Mouse (Mus musculus) heart, postnatal 0 days (tissue): ENCODE measurements around the gene Rbfox2. TPM values are rescaled to one million over a fixed set of nuclear protein-coding genes. Genes with fewer than 3 reads are reported as not detected.

Source experiments
- ATAC-seq: fragments of 200-750 bp; cut with Nextera tagmentation; 2 replicates; pipeline ENCODE4 v1.8.0; 2017; ENCODE audit warnings: low read depth, moderate number of reproducible peaks, moderate library complexity; ENCODE audit not compliant: insufficient read depth
- DNase-seq: peaks from one replicate; pipeline ENCODE4 v3.0.0-alpha.2; 2016; ENCODE audit warnings: low spot score
- H3K27ac ChIP-seq: fragments of 300-500 bp; sonication (generic); 2 replicates; pipeline ENCODE4 v1.5.1; 2014; ENCODE audit warnings: low read depth, mild to moderate bottlenecking
- H3K27me3 ChIP-seq: fragments of 300-500 bp; sonication (generic); 2 replicates; pipeline ENCODE4 v1.6.1; 2014; ENCODE audit warnings: low read length, mixed read lengths; ENCODE audit not compliant: control insufficient read depth, insufficient read depth
- H3K36me3 ChIP-seq: fragments of 300-500 bp; sonication (generic); replicated peaks from 2 replicates; pipeline ENCODE4 v1.6.1; 2014; ENCODE audit warnings: low read length, mixed read lengths; ENCODE audit not compliant: control insufficient read depth, insufficient read depth
- H3K4me1 ChIP-seq: fragments of 300-500 bp; sonication (generic); 2 replicates; pipeline ENCODE4 v1.6.1; 2014; ENCODE audit warnings: antibody characterized with exemption; ENCODE audit not compliant: control insufficient read depth, insufficient read depth
- H3K4me2 ChIP-seq: fragments of 300-500 bp; sonication (generic); 2 replicates; pipeline ENCODE4 v1.6.1; 2014; ENCODE audit warnings: low read depth, mild to moderate bottlenecking, low read length, moderate library complexity
- H3K4me3 ChIP-seq: fragments of 300-500 bp; sonication (generic); 2 replicates; pipeline ENCODE4 v1.5.1; 2014; ENCODE audit warnings: low read depth, low read length
- H3K9ac ChIP-seq: fragments of 300-500 bp; sonication (generic); replicated peaks from 2 replicates; pipeline ENCODE4 v1.6.1; 2014; ENCODE audit warnings: low read depth, low read length, mixed read lengths
- H3K9me3 ChIP-seq: fragments of 300-500 bp; sonication (generic); replicated peaks from 2 replicates; pipeline ENCODE4 v1.6.1; 2016; ENCODE audit warnings: low read length; ENCODE audit not compliant: control insufficient read depth
- CTCF ChIP-seq: IDR thresholded peaks from 2 replicates; pipeline ENCODE4 v1.5.1; 2016; ENCODE audit warnings: antibody characterized with exemption, control low read depth, low read depth
- EP300 ChIP-seq: IDR thresholded peaks from 2 replicates; pipeline ENCODE4 v1.6.1; 2016; ENCODE audit warnings: antibody characterized with exemption, low read depth
- WGBS: fragments of 180-500 bp; shearing (Covaris S2); extraction: QIAGEN DNeasy Blood & Tissue Kit; methylation state at CpG from one replicate; pipeline ENCODE4 v1.1.7; 2014; 5-methylcytosine and 5-hydroxymethylcytosine counted together
- polyA plus RNA-seq: library from polyadenylated mRNA; unstranded; fragments of >200 nt; fragmentation: Nextera tagmentation; extraction: Ambion mirVana; gene quantifications from 2 replicates; pipeline ENCODE4 v1.2.1, GENCODE M21; 2015
- total RNA-seq: library from RNA; depleted of rRNA; stranded (reverse); fragments of >200 nt; gene quantifications from 2 replicates; pipeline ENCODE4 v1.2.3, GENCODE M21; 2014; ENCODE audit warnings: low replicate concordance

Rbfox2 gene
- total and polyA plus RNA-seq, 2 experiments from 2014 or later, result 49.1 to 143 TPM

- 21% methylated on average over 8 of the region's 8 CpGs for WGBS
- TF ChIP-seq CTCF (no peak), EP300 (no peak)
- H3K4me1 ChIP-seq, result peaks cover 38% of the 10 kb centered on the region
- no peaks in the 10 kb centered on the region for H3K36me3 ChIP-seq
- H3K9me3 ChIP-seq, result no peaks in the 10 kb centered on the region
- H3K9ac ChIP-seq, result peak overlapping the region; percentile 80; the same call in 1 of the 2 replicates
- peak overlapping the region; percentile 63 for H3K4me3 ChIP-seq
- DNase-seq, result peak; percentile 26
- H3K27ac ChIP-seq, result peak overlapping the region; percentile 91
- peak overlapping the region; percentile 90 for H3K4me2 ChIP-seq
- H3K27me3 ChIP-seq, result no peaks in the 10 kb centered on the region
- no peak for ATAC-seq
Measured at GRCm38 (mm10) chr15:77151178-77151577, 155.6 kb downstream of the Rbfox2 start.

- TF ChIP-seq CTCF (no peak), EP300 (no peak)
- Histone ChIP-seq H3K36me3 (no peaks in the 10 kb centered on the region), H3K9me3 (no peaks in the 10 kb centered on the region), H3K9ac (peak overlapping the region; percentile 55), H3K4me3 (peak overlapping the region; percentile 63), H3K27ac (peak overlapping the region; percentile 91), H3K4me2 (peak overlapping the region; percentile 90), H3K4me1 (peaks cover 44% of the 10 kb centered on the region), H3K27me3 (no peaks in the 10 kb centered on the region)
- DNase-seq (peak; percentile 67), ATAC-seq (no peak)
- WGBS, result 16% methylated on average over 3 of the region's 3 CpGs
Measured at GRCm38 (mm10) chr15:77150424-77150841, 156.4 kb downstream of the Rbfox2 start.

DNA sequence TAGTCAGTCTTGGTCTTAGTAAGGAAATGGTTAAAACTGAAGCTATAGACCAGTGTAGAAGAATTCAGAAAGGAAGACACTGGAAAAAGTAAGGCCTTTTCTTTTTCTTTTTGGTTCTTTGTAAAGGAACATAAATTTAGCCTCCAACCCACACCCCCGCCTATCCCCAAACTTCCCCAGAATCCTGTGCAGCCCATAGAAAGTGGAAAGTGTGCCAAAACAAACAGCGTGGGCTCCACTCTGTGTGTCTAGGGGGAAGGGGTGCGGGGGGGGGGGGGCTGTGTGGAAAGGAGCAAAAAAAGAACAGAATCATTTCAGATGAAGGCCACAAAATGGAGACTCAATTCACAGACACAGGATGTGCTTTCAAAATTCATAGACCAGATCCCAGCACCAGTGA, 156.8 kb downstream of the Rbfox2 start:
- Histone ChIP-seq H3K27me3 (no peaks in the 10 kb centered on the region), H3K4me3 (peak overlapping the region; percentile 63), H3K9me3 (no peaks in the 10 kb centered on the region), H3K36me3 (no peaks in the 10 kb centered on the region), H3K4me2 (peak overlapping the region; percentile 90), H3K4me1 (peaks cover 44% of the 10 kb centered on the region), H3K27ac (peak overlapping the region; percentile 91), H3K9ac (peak overlapping the region; percentile 55; the same call in 1 of the 2 replicates)
- no peak for TF ChIP-seq CTCF
- no peak for TF ChIP-seq EP300
- 17% methylated on average over 3 of the region's 3 CpGs for WGBS
- DNase-seq, result peak; percentile 13
- ATAC-seq, result no peak

- Histone ChIP-seq H3K27ac (peak overlapping the region; percentile 91), H3K9ac (peak overlapping the region; percentile 55; the same call in 1 of the 2 replicates), H3K4me3 (no peak overlapping the region), H3K27me3 (no peaks in the 10 kb centered on the region), H3K9me3 (no peaks in the 10 kb centered on the region), H3K4me2 (peak overlapping the region; percentile 90; the same call in 1 of the 2 replicates), H3K36me3 (no peaks in the 10 kb centered on the region), H3K4me1 (peaks cover 44% of the 10 kb centered on the region)
- 44% methylated on average over 3 of the region's 3 CpGs for WGBS
- TF ChIP-seq EP300, result no peak
- TF ChIP-seq CTCF, result no peak
- DNase-seq (no peak), ATAC-seq (no peak)
Measured at GRCm38 (mm10) chr15:77149551-77149950, 157.3 kb downstream of the Rbfox2 start.

- Histone ChIP-seq H3K27me3 (no peaks in the 10 kb centered on the region), H3K4me1 (peaks cover 37% of the 10 kb centered on the region), H3K9ac (no peak overlapping the region), H3K4me2 (no peak overlapping the region), H3K9me3 (no peaks in the 10 kb centered on the region), H3K27ac (no peak overlapping the region), H3K36me3 (no peaks in the 10 kb centered on the region), H3K4me3 (no peak overlapping the region)
- no peak for DNase-seq
- no peak for ATAC-seq
- WGBS, result 78% methylated on average over 4 of the region's 4 CpGs
- TF ChIP-seq EP300, result no peak
- no peak for TF ChIP-seq CTCF
Measured at GRCm38 (mm10) chr15:77146942-77147341, 159.9 kb downstream of the Rbfox2 start.

GRCm38 (mm10) chr15:77144960-77145359, 161.8 kb downstream of the Rbfox2 start:
- no peak for DNase-seq
- Histone ChIP-seq H3K4me2 (no peak overlapping the region), H3K4me3 (no peak overlapping the region), H3K4me1 (peaks cover 21% of the 10 kb centered on the region), H3K27me3 (no peaks in the 10 kb centered on the region), H3K27ac (no peak overlapping the region), H3K9ac (no peak overlapping the region), H3K9me3 (no peaks in the 10 kb centered on the region), H3K36me3 (peaks cover 13% of the 10 kb centered on the region)
- WGBS, result 43% methylated on average over 1 of the region's 1 CpGs
- no peak for ATAC-seq
- TF ChIP-seq EP300 (no peak), CTCF (no peak)
